Mouse (Mus musculus) liver, embryonic 16.5 days (tissue): ENCODE measurements around the gene Islr2. TPM values are rescaled to one million over a fixed set of nuclear protein-coding genes. Genes with fewer than 3 reads are reported as not detected.

Experiments
- ATAC-seq: fragments of 200-750 bp; cut with Nextera tagmentation; 2 replicates; pipeline ENCODE4 v1.8.0; 2017; ENCODE audit warnings: low read depth, mild to moderate bottlenecking, moderate number of reproducible peaks, moderate library complexity
- H3K27ac ChIP-seq: fragments of 300-500 bp; sonication (generic); 2 replicates; pipeline ENCODE4 v1.5.1; 2014; ENCODE audit warnings: mild to moderate bottlenecking, low read length
- H3K27me3 ChIP-seq: fragments of 300-500 bp; sonication (generic); 2 replicates; pipeline ENCODE4 v1.6.1; 2014; ENCODE audit warnings: low read depth, low read length, mixed read lengths; ENCODE audit not compliant: control insufficient read depth, insufficient read depth
- H3K36me3 ChIP-seq: fragments of 300-500 bp; sonication (generic); 2 replicates; pipeline ENCODE4 v1.6.1; 2014; ENCODE audit warnings: mild to moderate bottlenecking; ENCODE audit not compliant: control insufficient read depth, insufficient read depth
- H3K4me1 ChIP-seq: fragments of 300-500 bp; sonication (generic); 2 replicates; pipeline ENCODE4 v1.6.1; 2014; ENCODE audit warnings: low read depth, low read length, mixed read lengths; ENCODE audit not compliant: control insufficient read depth
- H3K4me2 ChIP-seq: fragments of 300-500 bp; sonication (generic); 2 replicates; pipeline ENCODE4 v1.6.1; 2014; ENCODE audit warnings: low read depth, low read length, mixed read lengths
- H3K4me3 ChIP-seq: fragments of 300-500 bp; sonication (generic); 2 replicates; pipeline ENCODE4 v1.5.1; 2014; ENCODE audit warnings: low read depth, mild to moderate bottlenecking, low read length
- H3K9ac ChIP-seq: fragments of 300-500 bp; sonication (generic); 2 replicates; pipeline ENCODE4 v1.6.1; 2014; ENCODE audit warnings: low read depth, low read length
- H3K9me3 ChIP-seq: fragments of 300-500 bp; sonication (generic); replicated peaks from 2 replicates; pipeline ENCODE4 v1.6.1; 2016; ENCODE audit warnings: low read length; ENCODE audit not compliant: control insufficient read depth
- WGBS: fragments of 180-500 bp; shearing (Covaris S2); extraction: QIAGEN DNeasy Blood & Tissue Kit; methylation state at CpG from one replicate; pipeline ENCODE4 v1.1.7; 2014; ENCODE audit not compliant: insufficient replicate concordance; 5-methylcytosine and 5-hydroxymethylcytosine counted together
- polyA plus RNA-seq: library from polyadenylated mRNA; unstranded; fragments of >200 nt; fragmentation: Nextera tagmentation; extraction: Ambion mirVana; gene quantifications from 2 replicates; pipeline ENCODE4 v1.2.1, GENCODE M21; 2015

The Islr2 gene
- polyA plus RNA-seq, 1 experiment from 2014 or later: not detected

- H3K4me1 ChIP-seq: no peaks in the 10 kb centered on the region; the same call in 1 of the 2 replicates
- no peak for ATAC-seq
- WGBS: 45% methylated on average over 9 of the region's 9 CpGs
- no peak overlapping the region for H3K4me2 ChIP-seq
- H3K36me3 ChIP-seq: no peaks in the 10 kb centered on the region
- H3K27ac ChIP-seq: no peak overlapping the region
- H3K27me3 ChIP-seq: peaks cover 47% of the 10 kb centered on the region
- H3K9me3 ChIP-seq: no peaks in the 10 kb centered on the region
- H3K4me3 ChIP-seq: no peak overlapping the region
- no peak overlapping the region for H3K9ac ChIP-seq
Observed at GRCm38 (mm10) chr9:58194222-58194621, 9.9 kb downstream of the Islr2 start.

- H3K9ac ChIP-seq: no peak overlapping the region
- no peak overlapping the region for H3K27ac ChIP-seq
- no peaks in the 10 kb centered on the region for H3K36me3 ChIP-seq
- H3K4me2 ChIP-seq: no peak overlapping the region
- H3K4me3 ChIP-seq: no peak overlapping the region
- WGBS: 60% methylated on average over 6 of the region's 6 CpGs
- no peaks in the 10 kb centered on the region for H3K4me1 ChIP-seq
- ATAC-seq: no peak
- H3K9me3 ChIP-seq: no peaks in the 10 kb centered on the region
- no peaks in the 10 kb centered on the region; the same call in 1 of the 2 replicates for H3K27me3 ChIP-seq
Observed at GRCm38 (mm10) chr9:58184456-58184855, 19.7 kb downstream of the Islr2 start.

- Histone ChIP-seq H3K9me3 (no peaks in the 10 kb centered on the region), H3K36me3 (no peaks in the 10 kb centered on the region), H3K27me3 (no peaks in the 10 kb centered on the region), H3K27ac (no peak overlapping the region), H3K4me1 (no peaks in the 10 kb centered on the region), H3K9ac (no peak overlapping the region), H3K4me3 (no peak overlapping the region), H3K4me2 (no peak overlapping the region)
- no peak for ATAC-seq
- WGBS: 67% methylated on average over 2 of the region's 2 CpGs
Observed at GRCm38 (mm10) chr9:58179390-58179789, 24.7 kb downstream of the Islr2 start.

GRCm38 (mm10) chr9:58177165-58177564, 27.0 kb downstream of the Islr2 start:
- ATAC-seq: no peak
- H3K36me3 ChIP-seq: no peaks in the 10 kb centered on the region
- no peaks in the 10 kb centered on the region for H3K27me3 ChIP-seq
- no peak overlapping the region for H3K4me2 ChIP-seq
- H3K9me3 ChIP-seq: no peaks in the 10 kb centered on the region
- H3K9ac ChIP-seq: no peak overlapping the region
- H3K4me1 ChIP-seq: no peaks in the 10 kb centered on the region
- 43% methylated on average over 4 of the region's 4 CpGs for WGBS
- no peak overlapping the region for H3K27ac ChIP-seq
- no peak overlapping the region for H3K4me3 ChIP-seq

- Histone ChIP-seq H3K4me1 (no peaks in the 10 kb centered on the region), H3K36me3 (no peaks in the 10 kb centered on the region), H3K4me2 (no peak overlapping the region), H3K27ac (no peak overlapping the region), H3K9me3 (no peaks in the 10 kb centered on the region), H3K4me3 (no peak overlapping the region), H3K27me3 (no peaks in the 10 kb centered on the region), H3K9ac (no peak overlapping the region)
- no peak for ATAC-seq
- WGBS: 46% methylated on average over 5 of the region's 5 CpGs
Observed at GRCm38 (mm10) chr9:58175745-58176487, 28.2 kb downstream of the Islr2 start.

- H3K9me3 ChIP-seq: no peaks in the 10 kb centered on the region
- 35% methylated on average over 5 of the region's 5 CpGs for WGBS
- no peaks in the 10 kb centered on the region for H3K27me3 ChIP-seq
- no peak overlapping the region for H3K27ac ChIP-seq
- no peak overlapping the region for H3K4me2 ChIP-seq
- no peak overlapping the region for H3K4me3 ChIP-seq
- no peak for ATAC-seq
- no peaks in the 10 kb centered on the region for H3K36me3 ChIP-seq
- no peak overlapping the region for H3K9ac ChIP-seq
- H3K4me1 ChIP-seq: no peaks in the 10 kb centered on the region
Observed at GRCm38 (mm10) chr9:58174818-58175251, 29.3 kb downstream of the Islr2 start.

- Histone ChIP-seq H3K4me3 (no peak overlapping the region), H3K9me3 (no peaks in the 10 kb centered on the region), H3K9ac (no peak overlapping the region), H3K36me3 (no peaks in the 10 kb centered on the region), H3K4me1 (no peaks in the 10 kb centered on the region), H3K4me2 (no peak overlapping the region), H3K27me3 (no peaks in the 10 kb centered on the region), H3K27ac (no peak overlapping the region)
- WGBS: 49% methylated on average over 2 of the region's 2 CpGs
- no peak for ATAC-seq
Observed at GRCm38 (mm10) chr9:58172863-58173262, 31.3 kb downstream of the Islr2 start.

- H3K4me1 ChIP-seq: no peaks in the 10 kb centered on the region
- no peaks in the 10 kb centered on the region for H3K36me3 ChIP-seq
- no peaks in the 10 kb centered on the region for H3K9me3 ChIP-seq
- ATAC-seq: no peak
- H3K4me3 ChIP-seq: no peak overlapping the region
- H3K9ac ChIP-seq: no peak overlapping the region
- WGBS: 67% methylated on average over 6 of the region's 6 CpGs
- no peaks in the 10 kb centered on the region for H3K27me3 ChIP-seq
- no peak overlapping the region for H3K4me2 ChIP-seq
- no peak overlapping the region for H3K27ac ChIP-seq
Observed at GRCm38 (mm10) chr9:58169426-58169825, 34.7 kb downstream of the Islr2 start.

- Histone ChIP-seq H3K27ac (no peak overlapping the region), H3K36me3 (no peaks in the 10 kb centered on the region)
- WGBS: 58% methylated on average over 3 of the region's 3 CpGs
Observed at GRCm38 (mm10) chr9:58168880-58169279, 35.2 kb downstream of the Islr2 start.

More at GRCm38 (mm10) chr9:58168880-58169279, 35.2 kb downstream of the Islr2 start:
- Histone ChIP-seq H3K4me1 (no peaks in the 10 kb centered on the region), H3K9me3 (no peaks in the 10 kb centered on the region), H3K27me3 (no peaks in the 10 kb centered on the region), H3K4me3 (no peak overlapping the region), H3K9ac (no peak overlapping the region), H3K4me2 (no peak overlapping the region)
- no peak for ATAC-seq
